Mouse (Mus musculus): Measurements from ENCODE around the gene Utp11. TPM values are rescaled to one million over a fixed set of nuclear protein-coding genes. Genes with fewer than 3 reads are reported as not detected.
A peak's percentile ranks its signal among the peaks of the same experiment; 100 is the strongest.

Gene Utp11
- polyA plus RNA-seq, 1 experiment from 2014 or later: 73.9 TPM

- WGBS: under 1% methylated on average over 55 of the region's 61 CpGs
- Histone ChIP-seq H3K4me1 (peaks cover 44% of the 10 kb centered on the region), H3K4me3 (peak overlapping the region; percentile 76), H3K27ac (peak overlapping the region; percentile 71), H3K27me3 (ENCODE audit: low read depth, poor library complexity, severe bottlenecking) (peaks cover 100% of the 10 kb centered on the region), H3K36me3 (no peaks in the 10 kb centered on the region), H3K9me3 (replicated peaks) (no peaks in the 10 kb centered on the region)
- DNase-seq (ENCODE audit: low spot score): peak; percentile 59
These were observed 35.6 kb downstream of the Utp11 start for GRCm38 (mm10) chr4:124657781-124658180.

- WGBS: 2% methylated on average over 90 of the region's 92 CpGs
- Histone ChIP-seq H3K36me3 (no peaks in the 10 kb centered on the region), H3K27ac (peak overlapping the region; percentile 71), H3K9me3 (replicated peaks) (no peaks in the 10 kb centered on the region), H3K4me1 (peaks cover 51% of the 10 kb centered on the region), H3K27me3 (ENCODE audit: low read depth, poor library complexity, severe bottlenecking) (peaks cover 100% of the 10 kb centered on the region), H3K4me3 (peak overlapping the region; percentile 76)
- peak; percentile 90 for DNase-seq (ENCODE audit: low spot score)
These were observed 36.3 kb downstream of the Utp11 start for GRCm38 (mm10) chr4:124656854-124657650.

DNA sequence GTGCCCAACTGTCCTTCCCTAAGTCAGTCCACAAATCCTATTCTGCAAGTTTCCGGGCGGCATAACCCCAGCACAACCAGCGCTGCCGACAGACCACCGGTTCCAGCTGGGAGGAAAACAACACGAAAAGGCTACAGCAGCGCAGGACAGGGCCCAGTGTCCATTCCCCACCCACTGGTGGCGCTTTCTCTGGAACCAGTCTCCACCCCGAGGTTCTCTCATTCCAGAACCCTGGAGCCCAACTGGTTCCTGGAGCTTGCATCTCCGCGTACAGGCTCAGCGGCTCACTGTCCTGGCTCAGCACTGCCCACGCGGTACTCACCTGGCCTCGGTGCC lies 36.9 kb downstream of the Utp11 start, which contains the start of gene Pou3f1:
TSS of gene Pou3f1 (plus strand) at position 290 of the 336 bp plus-strand sequence.
- H3K9me3 ChIP-seq (replicated peaks): no peaks in the 10 kb centered on the region
- no peak for DNase-seq (ENCODE audit: low spot score)
- H3K4me1 ChIP-seq: peaks cover 52% of the 10 kb centered on the region
- WGBS: 1% methylated on average over 15 of the region's 15 CpGs
- H3K27ac ChIP-seq: peak within 1 kb of the TSS; percentile 71
- peaks cover 100% of the 10 kb centered on the region for H3K27me3 ChIP-seq (ENCODE audit: low read depth, poor library complexity, severe bottlenecking)
- no peaks in the 10 kb centered on the region for H3K36me3 ChIP-seq
- H3K4me3 ChIP-seq: peak within 1 kb of the TSS; percentile 76

GRCm38 (mm10) chr4:124652886-124653285 lies 40.5 kb downstream of the Utp11 start:
- 4% methylated on average over 9 of the region's 9 CpGs for WGBS
- peak; percentile 59 for DNase-seq (ENCODE audit: low spot score)
- Histone ChIP-seq H3K27ac (no peak overlapping the region), H3K9me3 (replicated peaks) (no peaks in the 10 kb centered on the region), H3K4me1 (peaks cover 32% of the 10 kb centered on the region), H3K27me3 (ENCODE audit: low read depth, poor library complexity, severe bottlenecking) (peaks cover 100% of the 10 kb centered on the region), H3K4me3 (peak overlapping the region; percentile 15; the same call in 1 of the 2 replicates), H3K36me3 (no peaks in the 10 kb centered on the region)

GRCm38 (mm10) chr4:124647909-124648308 lies 45.5 kb downstream of the Utp11 start:
- no peak overlapping the region for H3K4me3 ChIP-seq
- H3K27ac ChIP-seq: no peak overlapping the region
- no peaks in the 10 kb centered on the region for H3K9me3 ChIP-seq (replicated peaks)
- no peaks in the 10 kb centered on the region for H3K36me3 ChIP-seq
- no peak for DNase-seq (ENCODE audit: low spot score)
- peaks cover 27% of the 10 kb centered on the region for H3K4me1 ChIP-seq
- peaks cover 95% of the 10 kb centered on the region for H3K27me3 ChIP-seq (ENCODE audit: low read depth, poor library complexity, severe bottlenecking)
- 42% methylated on average over 5 of the region's 5 CpGs for WGBS

- 18% methylated on average over 8 of the region's 8 CpGs for WGBS
- DNase-seq (ENCODE audit: low spot score): peak; percentile 39
- Histone ChIP-seq H3K27me3 (ENCODE audit: low read depth, poor library complexity, severe bottlenecking) (peaks cover 87% of the 10 kb centered on the region), H3K4me1 (peaks cover 18% of the 10 kb centered on the region), H3K9me3 (replicated peaks) (no peaks in the 10 kb centered on the region), H3K36me3 (no peaks in the 10 kb centered on the region), H3K4me3 (peak overlapping the region; percentile 24), H3K27ac (peak overlapping the region; percentile 39; the same call in 1 of the 2 replicates)
These were observed 46.8 kb downstream of the Utp11 start for GRCm38 (mm10) chr4:124646591-124646990.

GRCm38 (mm10) chr4:124644974-124645433 lies 48.4 kb downstream of the Utp11 start:
- Histone ChIP-seq H3K4me1 (peaks cover 18% of the 10 kb centered on the region), H3K9me3 (replicated peaks) (no peaks in the 10 kb centered on the region), H3K36me3 (no peaks in the 10 kb centered on the region), H3K27ac (no peak overlapping the region), H3K27me3 (ENCODE audit: low read depth, poor library complexity, severe bottlenecking) (peaks cover 87% of the 10 kb centered on the region), H3K4me3 (no peak overlapping the region)
- no peak for DNase-seq (ENCODE audit: low spot score)
- WGBS: 13% methylated on average over 3 of the region's 3 CpGs

- DNase-seq (ENCODE audit: low spot score): no peak
- Histone ChIP-seq H3K9me3 (replicated peaks) (no peaks in the 10 kb centered on the region), H3K36me3 (no peaks in the 10 kb centered on the region), H3K27me3 (ENCODE audit: low read depth, poor library complexity, severe bottlenecking) (peaks cover 87% of the 10 kb centered on the region), H3K27ac (no peak overlapping the region), H3K4me3 (no peak overlapping the region), H3K4me1 (peaks cover 18% of the 10 kb centered on the region)
- 95% methylated on average over 9 of the region's 9 CpGs for WGBS
These were observed 49.5 kb downstream of the Utp11 start for GRCm38 (mm10) chr4:124643859-124644258.

DNA sequence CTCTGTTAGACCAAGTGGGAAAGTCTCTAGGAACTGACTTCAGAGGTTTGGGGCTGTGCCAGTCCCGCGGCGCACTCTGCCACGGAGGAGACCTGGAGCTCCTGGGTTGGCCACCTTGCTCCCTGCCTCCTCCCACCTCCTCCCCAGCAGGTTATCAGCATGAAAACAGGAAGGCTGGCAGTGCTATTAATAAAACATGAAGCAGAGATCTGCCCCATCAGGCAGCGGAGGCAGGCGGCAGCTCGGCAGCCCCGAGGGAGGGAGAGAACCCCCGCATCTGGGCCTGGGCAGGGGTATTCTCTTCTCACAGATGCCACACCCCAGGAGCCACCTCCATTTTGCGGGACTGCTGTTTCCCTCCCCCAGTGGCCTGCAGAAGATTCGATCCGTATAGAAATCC lies 53.7 kb downstream of the Utp11 start:
- 24% methylated on average over 12 of the region's 12 CpGs for WGBS
- no peak for DNase-seq (ENCODE audit: low spot score)
- no peaks in the 10 kb centered on the region for H3K9me3 ChIP-seq (replicated peaks)
- H3K36me3 ChIP-seq: no peaks in the 10 kb centered on the region
- no peaks in the 10 kb centered on the region for H3K4me1 ChIP-seq
- peaks cover 75% of the 10 kb centered on the region for H3K27me3 ChIP-seq (ENCODE audit: low read depth, poor library complexity, severe bottlenecking)
- no peak overlapping the region for H3K27ac ChIP-seq
- H3K4me3 ChIP-seq: no peak overlapping the region

DNA sequence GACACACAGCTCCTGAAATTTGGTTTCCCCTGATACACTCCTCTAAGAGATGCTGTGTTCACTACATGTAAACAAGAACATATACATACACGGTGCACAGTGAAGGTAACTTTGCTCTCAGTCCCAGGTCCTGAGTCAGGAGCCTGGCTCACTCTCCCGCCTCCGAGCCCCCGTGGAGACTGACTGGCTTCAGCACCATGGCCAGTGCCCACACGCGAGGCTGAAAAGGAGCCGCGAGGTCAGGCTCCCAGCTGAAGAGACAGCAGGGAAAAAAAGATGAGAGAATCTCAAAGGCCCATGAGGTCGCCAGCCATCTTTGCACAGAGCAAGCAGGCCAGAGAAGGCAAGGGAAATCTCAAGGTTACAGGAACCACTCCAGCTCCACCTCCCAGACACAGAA lies 60.1 kb downstream of the Utp11 start:
- Histone ChIP-seq H3K27ac (no peak overlapping the region), H3K4me3 (no peak overlapping the region), H3K4me1 (no peaks in the 10 kb centered on the region), H3K36me3 (no peaks in the 10 kb centered on the region), H3K27me3 (ENCODE audit: low read depth, poor library complexity, severe bottlenecking) (peaks cover 39% of the 10 kb centered on the region), H3K9me3 (replicated peaks) (no peaks in the 10 kb centered on the region)
- DNase-seq (ENCODE audit: low spot score): peak; percentile 85
- 8% methylated on average over 9 of the region's 9 CpGs for WGBS

DNA sequence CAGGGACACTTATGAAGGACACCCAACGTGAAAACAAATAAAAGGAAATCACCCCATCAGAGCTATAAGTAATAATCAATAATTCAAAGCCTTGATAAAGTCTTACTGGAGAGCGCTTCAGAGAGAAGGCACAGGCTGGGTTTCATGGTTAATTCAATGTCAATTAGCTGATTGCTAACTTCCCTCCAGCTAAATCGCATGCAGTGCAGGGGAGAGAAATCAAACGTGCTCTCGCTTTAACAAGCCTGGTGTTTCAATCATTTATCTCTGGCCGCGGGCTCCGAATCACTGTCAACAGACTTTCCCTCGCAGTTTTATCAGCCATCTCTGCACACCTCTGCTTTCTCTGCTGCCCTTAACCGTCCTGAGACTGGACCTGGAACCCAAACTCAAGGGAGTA lies 60.5 kb downstream of the Utp11 start:
- H3K4me1 ChIP-seq: no peaks in the 10 kb centered on the region
- DNase-seq (ENCODE audit: low spot score): no peak
- 73% methylated on average over 10 of the region's 10 CpGs for WGBS
- H3K9me3 ChIP-seq (replicated peaks): no peaks in the 10 kb centered on the region
- H3K36me3 ChIP-seq: no peaks in the 10 kb centered on the region
- peaks cover 35% of the 10 kb centered on the region for H3K27me3 ChIP-seq (ENCODE audit: low read depth, poor library complexity, severe bottlenecking)
- H3K27ac ChIP-seq: no peak overlapping the region
- H3K4me3 ChIP-seq: no peak overlapping the region

DNA sequence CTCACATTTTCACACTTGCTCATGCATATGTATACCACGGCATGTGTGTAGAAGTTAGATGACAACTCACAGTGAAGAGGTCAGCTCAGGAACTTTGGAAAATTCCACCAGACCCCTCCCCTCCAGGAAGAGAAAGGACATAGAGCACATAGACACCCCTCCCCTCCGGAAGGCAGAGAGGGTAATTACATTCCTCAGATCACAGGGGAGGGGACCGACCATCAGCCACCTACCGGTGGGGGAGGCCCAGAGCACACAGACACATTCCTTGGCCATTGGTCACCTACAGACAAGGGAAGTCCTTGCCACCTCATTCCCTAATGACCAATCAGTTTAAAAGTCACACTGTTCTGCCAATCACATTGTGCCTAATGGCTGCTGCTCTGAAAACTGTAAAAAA lies 61.9 kb downstream of the Utp11 start:
- Histone ChIP-seq H3K27me3 (ENCODE audit: low read depth, poor library complexity, severe bottlenecking) (peaks cover 21% of the 10 kb centered on the region), H3K4me3 (no peak overlapping the region), H3K4me1 (no peaks in the 10 kb centered on the region), H3K36me3 (no peaks in the 10 kb centered on the region), H3K9me3 (replicated peaks) (no peaks in the 10 kb centered on the region), H3K27ac (no peak overlapping the region)
- DNase-seq (ENCODE audit: low spot score): no peak
- 41% methylated on average over 4 of the region's 4 CpGs for WGBS

All from limb, embryonic 10.5 days (tissue).